In genomic region chr4:147985205-147986132, GRCm38 (mm10) we compare ENCODE assay signal across 7 mouse cellular contexts. TPM values are rescaled to one million over a fixed set of nuclear protein-coding genes. Genes with fewer than 3 reads are reported as not detected.
DNase-seq lines count a peak whose midpoint lies in the region; ATAC-seq and TF ChIP-seq lines count a peak whose summit lies in the region.

TSS of gene Nppb (plus strand) at chr4:147985788.

- CTCF ChIA-PET in Patski (lab: Charles Lee) = interaction anchor here (0.8 to 1.7 kb wide), 4 partner anchors 10 to 30 kb away, joined by 3 to 5 read pairs (median 3); no protein-coding TSS in a partner anchor

- H3K4me3 ChIP-seq in heart, embryonic 10.5 days = peak within 1 kb of the TSS; percentile 56

- H3K27me3 ChIP-seq in Patski = no peaks in the 10 kb centered on the region
- H3K27me3 ChIP-seq in heart, embryonic 10.5 days (ENCODE audit: insufficient read depth, poor library complexity, severe bottlenecking) = peaks cover 6% of the 10 kb centered on the region; the same call in 1 of the 2 replicates

- WGBS in heart, embryonic 10.5 days = 21% methylated on average over 20 of the region's 20 CpGs

- peak within 1 kb of the TSS; percentile 82 for H3K27ac ChIP-seq in heart, embryonic 10.5 days

- H3K9me3 ChIP-seq in heart, embryonic 10.5 days = no peaks in the 10 kb centered on the region

- peak; percentile 9 for DNase-seq in CD4-positive helper T cell, adult 2 months (ENCODE audit: low read depth, low spot score)
- no peak for DNase-seq in Patski (ENCODE audit: low read depth, low spot score)
- DNase-seq in heart, embryonic 10.5 days (ENCODE audit: low spot score) = peak; percentile 90
- DNase-seq in kidney, postnatal 36 days = peak; percentile 54 to 85
- DNase-seq in retina, postnatal 1 day = peak; percentile 40
- no peak for DNase-seq in cerebellum, postnatal 10 days
- DNase-seq in right cerebral cortex, adult 18-20 months = no peak

- H3K4me1 ChIP-seq in heart, embryonic 10.5 days = peaks cover 21% of the 10 kb centered on the region

- POLR2A ChIA-PET in Patski (lab: Charles Lee) = interaction anchor here (1.3 kb wide), 1 partner anchor 23 kb away, joined by 3 read pairs; no protein-coding TSS in a partner anchor

- peak; percentile 60 for ATAC-seq in Patski

- no peak for TF ChIP-seq CTCF in Patski (IDR thresholded peaks at IDR 0.05)

- H3K36me3 ChIP-seq in heart, embryonic 10.5 days = no peaks in the 10 kb centered on the region

- in situ Hi-C loops in Patski (cut with MboI; ENCODE audit: low pct_unique_long_range_greater_than_20kb) = no loop called here

RNA-seq across cellular contexts. Expression of gene Nppb, which starts in this region (rescaled TPM):
- polyA plus RNA-seq in Patski (2021) = 0.60 TPM
- polyA plus RNA-seq in heart, embryonic 10.5 days (2016; fragmentation: Nextera tagmentation; extraction: Ambion mirVana) = 124 and 308 TPM in 2 replicates

Comparison
In these comparisons a context has a peak if more than half of its experiments do, and no peak if none do; other contexts are left out.
1. RNA of gene Nppb (polyA plus RNA-seq): 124 to 308 TPM in heart, embryonic 10.5 days; 0.60 TPM in Patski (single experiment); every median in the first group is over 10 times any median in the second.
2. Peak in ATAC-seq in Patski; RNA of the gene not detected or under 1 TPM.
3. DNase-seq: peak in CD4-positive helper T cell, adult 2 months (single experiment), heart, embryonic 10.5 days (single experiment), kidney, postnatal 36 days (2 of 2) and retina, postnatal 1 day (single experiment); none in Patski (single experiment), cerebellum, postnatal 10 days (0 of 2) and right cerebral cortex, adult 18-20 months (single experiment).